Mouse (Mus musculus) lung, adult 2 months (tissue): ENCODE data around the gene Stk36.

Source experiments
- CTCF ChIP-seq: fragments of 200-500 bp; IDR thresholded peaks from 2 replicates; pipeline ENCODE4 v1.5.1; 2011; ENCODE audit warnings: mild to moderate bottlenecking, low read length, control low read depth; ENCODE audit not compliant: insufficient read depth
- POLR2A ChIP-seq: fragments of 200-500 bp; IDR thresholded peaks from 2 replicates; pipeline ENCODE4 v1.6.1; 2011; ENCODE audit warnings: low read depth, mild to moderate bottlenecking, control low read depth, low read length, borderline replicate concordance; ENCODE audit errors: extremely low read depth

GRCm38 (mm10) chr1:74665153-74665552, 63.9 kb downstream of the Stk36 start:
- TF ChIP-seq CTCF (no peak), POLR2A (no peak)
